Mouse (Mus musculus) CH12.LX (cell line): ENCODE data around the gene Neurl1b.

ENCODE experiments used
- CHD2 ChIP-seq: IDR thresholded peaks from 2 replicates; pipeline ENCODE4 v1.6.1; 2011; ENCODE audit warnings: low read length, improper control_type of control experiment
- CTCF ChIP-seq, 2 experiments: IDR thresholded peaks in 1 of 2; conservative IDR thresholded peaks in 1 of 2; 2 replicates each; pipeline ENCODE4 v1.5.1; 2011 to 2012; ENCODE audit warnings: low read depth in 2 of 2, low read length in 2 of 2, improper control_type of control experiment in 1 of 2, inconsistent platforms in 1 of 2, mild to moderate bottlenecking in 1 of 2, moderate library complexity in 1 of 2
- MAX ChIP-seq: IDR thresholded peaks from 2 replicates; pipeline ENCODE4 v1.6.1; 2011; ENCODE audit warnings: low read length, improper control_type of control experiment
- MEF2A ChIP-seq: IDR thresholded peaks from 2 replicates; pipeline ENCODE4 v1.6.1; 2014; ENCODE audit warnings: low read depth, mild to moderate bottlenecking, inconsistent platforms, low read length, improper control_type of control experiment, borderline replicate concordance
- MXI1 ChIP-seq: IDR thresholded peaks from 2 replicates; pipeline ENCODE4 v1.6.1; 2011; ENCODE audit warnings: mild to moderate bottlenecking, low read depth, low read length, improper control_type of control experiment
- PAX5 ChIP-seq: IDR thresholded peaks from 2 replicates; pipeline ENCODE4 v1.6.1; 2012; ENCODE audit warnings: low read length, inconsistent platforms, mixed read lengths
- POLR2A ChIP-seq: IDR thresholded peaks from 2 replicates; pipeline ENCODE4 v1.6.1; 2011; ENCODE audit warnings: low read depth, mild to moderate bottlenecking, improper control_type of control experiment, low read length
- SMC3 ChIP-seq: IDR thresholded peaks from 2 replicates; pipeline ENCODE4 v1.6.1; 2011; ENCODE audit warnings: low read depth, low read length, improper control_type of control experiment
- TBP ChIP-seq: conservative IDR thresholded peaks from 2 replicates; pipeline ENCODE4 v1.6.1; 2011; ENCODE audit warnings: low read depth, low read length, improper control_type of control experiment
- ZKSCAN1 ChIP-seq: IDR thresholded peaks from 2 replicates; pipeline ENCODE4 v1.6.1; 2012; ENCODE audit warnings: low read depth, inconsistent platforms, low read length, improper control_type of control experiment, borderline replicate concordance
- ZMIZ1 ChIP-seq: IDR thresholded peaks from 2 replicates; pipeline ENCODE4 v1.6.1; 2012; ENCODE audit warnings: low read depth, mild to moderate bottlenecking, inconsistent platforms, low read length, improper control_type of control experiment

DNA sequence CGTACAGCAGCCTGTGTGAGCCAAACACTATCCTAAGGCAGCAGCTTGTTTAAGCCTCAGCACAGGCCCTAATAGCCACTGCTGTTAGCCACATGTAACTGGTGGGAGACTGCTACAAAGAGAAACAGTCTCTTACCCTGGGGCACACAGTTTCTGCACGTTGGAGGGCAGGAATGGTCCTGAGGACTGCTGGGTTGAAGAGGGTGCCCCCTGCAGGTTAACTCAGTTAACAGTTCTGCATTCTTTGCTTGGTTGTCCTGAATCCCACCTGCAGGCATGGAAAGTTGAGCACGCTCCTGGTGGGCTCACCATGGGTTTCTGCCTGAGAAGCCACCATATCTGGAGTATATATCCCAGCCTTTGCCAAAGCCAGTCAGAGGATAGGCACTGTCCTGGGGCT is 6.9 kb downstream of the Neurl1b start:
- no peak for TF ChIP-seq TBP
- TF ChIP-seq MAX = no peak
- TF ChIP-seq SMC3 = peak; percentile 53
- no peak for TF ChIP-seq ZKSCAN1
- no peak for TF ChIP-seq POLR2A
- peak; percentile 22 to 63; a peak in 2 of 4 replicates for TF ChIP-seq CTCF (conservative IDR thresholded peaks at IDR 0.05 in 1 of 2, IDR thresholded peaks at IDR 0.05 in 1 of 2; ENCODE audit: low read depth in 2 of 2, low read length in 2 of 2)
- no peak for TF ChIP-seq ZMIZ1
- TF ChIP-seq MXI1 = no peak
- TF ChIP-seq CHD2 = no peak
- no peak for TF ChIP-seq PAX5
- no peak for TF ChIP-seq MEF2A
